Mouse (Mus musculus): ENCODE results near the gene Ccnyl1. TPM values are rescaled to one million over a fixed set of nuclear protein-coding genes. Genes with fewer than 3 reads are reported as not detected.

Ccnyl1 gene
- 15.5 TPM for polyA plus RNA-seq (2015; fragmentation: Illumina TruSeq; extraction: RNeasy Lipid Tissue Mini Kit (QIAGEN cat#74804); ENCODE audit: insufficient read depth, low replicate concordance)

GRCm38 (mm10) chr1:64690213-64691013 lies at the start of gene Ccnyl1:
Gene Ccnyl1, plus strand, starts transcription at chr1:64690455.

GRCm38 (mm10) chr1:64737502-64738179 lies 47.4 kb downstream of the Ccnyl1 start, which contains the start of gene Fzd5:
Gene Fzd5, minus strand, starts transcription at chr1:64737751.

Other genes with a start within 250 kb of the Ccnyl1 start
- 76.4 TPM for gene Creb1, start 157.8 kb upstream of the Ccnyl1 start, polyA plus RNA-seq (2015; fragmentation: Illumina TruSeq; extraction: RNeasy Lipid Tissue Mini Kit (QIAGEN cat#74804); ENCODE audit: insufficient read depth, low replicate concordance)
- gene Mettl21a, start 73.2 kb upstream of the Ccnyl1 start, polyA plus RNA-seq (2015; fragmentation: Illumina TruSeq; extraction: RNeasy Lipid Tissue Mini Kit (QIAGEN cat#74804); ENCODE audit: insufficient read depth, low replicate concordance): 12.1 TPM
- gene Fzd5, start 47.3 kb downstream of the Ccnyl1 start, polyA plus RNA-seq (2015; fragmentation: Illumina TruSeq; extraction: RNeasy Lipid Tissue Mini Kit (QIAGEN cat#74804); ENCODE audit: insufficient read depth, low replicate concordance): 3.3 TPM

All from spleen, adult 10 weeks (tissue).